Mouse (Mus musculus) heart, embryonic 14.5 days (tissue): ENCODE measurements around the gene Ccser1. TPM values are rescaled to one million over a fixed set of nuclear protein-coding genes. Genes with fewer than 3 reads are reported as not detected.
A peak's percentile ranks its signal among the peaks of the same experiment; 100 is the strongest.

Experiments used
- ATAC-seq: fragments of 200-750 bp; cut with Nextera tagmentation; 2 replicates; pipeline ENCODE4 v1.8.0; 2017; ENCODE audit warnings: low read depth, moderate TSS enrichment; ENCODE audit not compliant: insufficient number of reproducible peaks, insufficient read depth, low FRiP score
- H3K27ac ChIP-seq, 2 experiments: fragments of 200-500 bp in 1 of 2; fragments of 300-500 bp in 1 of 2; sonication (generic) in 1 of 2; replicated peaks in 1 of 2; 2 replicates each; pipeline ENCODE4 v1.5.1; 2012 to 2014; ENCODE audit warnings: low read depth in 2 of 2, low read length in 2 of 2, control low read depth in 1 of 2, mild to moderate bottlenecking in 1 of 2, mixed read lengths in 1 of 2; ENCODE audit not compliant: control insufficient read depth in 1 of 2, insufficient read depth in 1 of 2
- H3K27me3 ChIP-seq: fragments of 300-500 bp; sonication (generic); 2 replicates; pipeline ENCODE4 v1.6.1; 2014; ENCODE audit warnings: mild to moderate bottlenecking, low read length, control low read depth; ENCODE audit not compliant: control insufficient read depth, insufficient read depth
- H3K36me3 ChIP-seq: fragments of 300-500 bp; sonication (generic); 2 replicates; pipeline ENCODE4 v1.6.1; 2014; ENCODE audit warnings: mild to moderate bottlenecking, control low read depth, low read length, mixed read lengths; ENCODE audit not compliant: control insufficient read depth, insufficient read depth
- H3K4me1 ChIP-seq, 2 experiments: fragments of 200-500 bp in 1 of 2; fragments of 300-500 bp in 1 of 2; sonication (generic) in 1 of 2; 2 replicates each; pipeline ENCODE4 v1.6.1; 2012 to 2014; ENCODE audit warnings: low read length in 2 of 2, control low read depth in 1 of 2, mixed read lengths in 1 of 2; ENCODE audit not compliant: control insufficient read depth in 2 of 2, insufficient read depth in 2 of 2
- H3K4me2 ChIP-seq: fragments of 300-500 bp; sonication (generic); 2 replicates; pipeline ENCODE4 v1.6.1; 2014; ENCODE audit warnings: mild to moderate bottlenecking, low read length
- H3K4me3 ChIP-seq, 2 experiments: fragments of 200-500 bp in 1 of 2; fragments of 300-500 bp in 1 of 2; sonication (generic) in 1 of 2; 2 replicates each; pipeline ENCODE4 v1.5.1; 2012 to 2014; ENCODE audit warnings: low read length in 2 of 2, mild to moderate bottlenecking in 2 of 2, control low read depth in 1 of 2, low read depth in 1 of 2, moderate library complexity in 1 of 2; ENCODE audit not compliant: control insufficient read depth in 1 of 2, insufficient read depth in 1 of 2
- H3K9ac ChIP-seq: fragments of 300-500 bp; sonication (generic); 2 replicates; pipeline ENCODE4 v1.6.1; 2014; ENCODE audit warnings: mild to moderate bottlenecking, low read length
- H3K9me3 ChIP-seq: fragments of 300-500 bp; sonication (generic); 2 replicates; pipeline ENCODE4 v1.6.1; 2016; ENCODE audit warnings: low read length, control low read depth; ENCODE audit not compliant: control insufficient read depth
- WGBS: fragments of 180-500 bp; shearing (Covaris S2); extraction: QIAGEN DNeasy Blood & Tissue Kit; methylation state at CpG from one replicate; pipeline ENCODE4 v1.1.7; 2014; 5-methylcytosine and 5-hydroxymethylcytosine counted together
- polyA plus RNA-seq: library from polyadenylated mRNA; unstranded; fragments of >200 nt; fragmentation: Nextera tagmentation; extraction: Ambion mirVana; gene quantifications from 2 replicates; pipeline ENCODE4 v1.2.1, GENCODE M21; 2014

The Ccser1 gene
- polyA plus RNA-seq, result 2.6 and 3.7 TPM in 2 replicates

DNA sequence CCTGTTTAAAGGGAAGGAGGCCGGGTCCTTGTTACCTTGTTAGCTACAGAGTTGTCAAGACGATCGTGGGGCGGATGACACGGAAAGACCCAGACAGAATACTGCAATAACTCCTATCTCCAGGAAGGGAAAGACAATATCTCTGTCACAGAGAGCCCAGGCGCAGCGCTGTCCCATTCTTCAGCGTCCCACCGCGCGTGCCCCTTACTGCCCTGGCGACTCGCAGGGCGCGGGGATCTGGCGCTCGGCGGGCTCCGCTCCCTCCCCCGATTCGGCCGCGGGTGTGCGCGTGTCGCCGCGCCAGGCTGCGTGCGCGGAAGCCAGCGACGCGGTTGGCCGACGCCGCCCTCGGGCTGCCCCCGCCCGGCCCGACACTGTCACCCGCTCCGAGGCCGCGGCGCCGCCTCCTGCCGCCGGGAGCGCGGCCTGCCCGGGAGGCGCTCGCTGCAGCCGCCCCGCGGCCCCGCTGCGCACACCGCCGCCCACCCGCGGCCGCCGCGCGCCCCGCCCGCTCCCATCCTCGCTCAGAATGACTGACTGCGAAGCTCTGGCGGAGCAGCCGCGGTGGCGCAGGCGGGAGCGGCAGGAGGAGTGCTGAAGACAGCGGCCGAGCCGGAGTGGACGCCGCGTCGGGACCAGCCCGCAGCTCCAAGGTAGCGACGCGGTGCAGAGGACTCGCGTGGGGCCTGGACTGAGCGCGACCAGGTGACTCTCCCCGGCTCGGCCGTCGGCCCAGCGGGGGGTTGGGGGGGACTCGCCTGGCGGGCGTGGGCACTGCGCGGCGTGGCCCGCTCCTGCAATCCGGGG is at the start of gene Ccser1:
TSS of gene Ccser1 (plus strand) at position 376 of the 807 bp plus-strand sequence.
- WGBS, result 0% methylated on average over 89 of the region's 105 CpGs
- peaks cover 0 to 3% of the 10 kb centered on the region in 2 experiments; a peak in 1 of 4 replicates for H3K4me1 ChIP-seq
- peak; percentile 84 for ATAC-seq
- H3K36me3 ChIP-seq, result no peaks in the 10 kb centered on the region
- no peak within 1 kb of the TSS for H3K27ac ChIP-seq
- H3K4me2 ChIP-seq, result peak within 1 kb of the TSS; percentile 99
- H3K9me3 ChIP-seq, result no peaks in the 10 kb centered on the region
- peaks cover 12% of the 10 kb centered on the region for H3K27me3 ChIP-seq
- H3K9ac ChIP-seq, result peak within 1 kb of the TSS; percentile 75
- H3K4me3 ChIP-seq, result peak within 1 kb of the TSS; percentile 70 to 81

DNA sequence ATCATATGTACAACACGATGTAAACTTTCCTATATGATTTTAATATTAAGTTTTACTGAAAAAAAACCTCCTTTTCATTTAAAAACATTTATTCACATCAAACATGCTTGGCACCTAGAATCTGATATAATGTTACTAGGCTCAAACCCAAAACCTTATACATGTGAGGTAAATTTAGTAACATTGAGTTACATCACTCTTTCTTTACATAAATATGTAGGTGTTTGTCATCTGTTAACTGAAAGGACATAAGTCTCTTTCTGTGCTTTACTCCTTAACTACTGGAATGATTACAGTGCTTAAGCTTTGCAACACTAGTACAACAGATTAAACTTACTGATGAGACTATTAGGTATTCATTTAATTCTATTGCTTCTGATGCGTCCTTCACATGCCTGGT is 43.7 kb upstream of the Ccser1 start:
- Histone ChIP-seq H3K27ac (no peak overlapping the region), H3K4me3 (no peak overlapping the region), H3K27me3 (no peaks in the 10 kb centered on the region), H3K9me3 (no peaks in the 10 kb centered on the region), H3K9ac (no peak overlapping the region), H3K4me1 (no peaks in the 10 kb centered on the region), H3K4me2 (no peak overlapping the region), H3K36me3 (no peaks in the 10 kb centered on the region)
- no peak for ATAC-seq
- 75% methylated on average over 2 of the region's 2 CpGs for WGBS

- no peak overlapping the region for H3K9ac ChIP-seq
- H3K4me1 ChIP-seq, result no peaks in the 10 kb centered on the region
- H3K4me2 ChIP-seq, result no peak overlapping the region
- WGBS, result 38% methylated on average over 1 of the region's 1 CpGs
- H3K36me3 ChIP-seq, result no peaks in the 10 kb centered on the region
- no peak overlapping the region for H3K27ac ChIP-seq
- H3K4me3 ChIP-seq, result no peak overlapping the region
- no peaks in the 10 kb centered on the region for H3K9me3 ChIP-seq
- no peaks in the 10 kb centered on the region for H3K27me3 ChIP-seq
- no peak for ATAC-seq
These were observed 37.1 kb upstream of the Ccser1 start for GRCm38 (mm10) chr6:61143031-61143430.

DNA sequence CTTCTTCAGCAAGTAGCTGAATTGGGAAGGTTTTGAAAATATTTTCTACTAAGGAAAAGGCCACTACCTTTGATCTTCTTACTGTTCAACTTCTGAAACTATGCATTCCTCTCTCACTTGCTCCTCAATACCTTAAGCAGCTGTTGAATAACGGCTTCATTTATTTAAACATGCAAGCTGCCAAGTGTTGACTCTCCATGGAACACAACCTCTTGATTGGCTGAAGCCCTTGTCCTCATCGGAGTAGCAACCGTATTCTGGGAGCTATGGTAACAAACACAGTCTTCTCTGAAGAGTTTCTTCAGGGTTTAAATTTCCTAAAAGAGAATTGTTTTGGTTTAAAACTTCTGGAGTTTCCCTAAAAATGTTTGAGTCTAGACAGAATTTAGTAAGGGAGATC is 27.2 kb upstream of the Ccser1 start:
- no peak for ATAC-seq
- H3K4me2 ChIP-seq, result no peak overlapping the region
- H3K9me3 ChIP-seq, result no peaks in the 10 kb centered on the region
- no peaks in the 10 kb centered on the region for H3K4me1 ChIP-seq
- no peaks in the 10 kb centered on the region for H3K27me3 ChIP-seq
- H3K27ac ChIP-seq, result no peak overlapping the region
- H3K36me3 ChIP-seq, result no peaks in the 10 kb centered on the region
- no peak overlapping the region for H3K4me3 ChIP-seq
- WGBS, result 79% methylated on average over 3 of the region's 3 CpGs
- H3K9ac ChIP-seq, result no peak overlapping the region

- no peak overlapping the region for H3K4me3 ChIP-seq
- WGBS, result 62% methylated on average over 6 of the region's 6 CpGs
- H3K4me1 ChIP-seq, result no peaks in the 10 kb centered on the region
- no peak for ATAC-seq
- H3K9ac ChIP-seq, result no peak overlapping the region
- H3K4me2 ChIP-seq, result no peak overlapping the region
- H3K27ac ChIP-seq, result no peak overlapping the region
- no peaks in the 10 kb centered on the region for H3K36me3 ChIP-seq
- H3K9me3 ChIP-seq, result no peaks in the 10 kb centered on the region
- H3K27me3 ChIP-seq, result no peaks in the 10 kb centered on the region
These were observed 25.5 kb upstream of the Ccser1 start for GRCm38 (mm10) chr6:61154654-61155053.

DNA sequence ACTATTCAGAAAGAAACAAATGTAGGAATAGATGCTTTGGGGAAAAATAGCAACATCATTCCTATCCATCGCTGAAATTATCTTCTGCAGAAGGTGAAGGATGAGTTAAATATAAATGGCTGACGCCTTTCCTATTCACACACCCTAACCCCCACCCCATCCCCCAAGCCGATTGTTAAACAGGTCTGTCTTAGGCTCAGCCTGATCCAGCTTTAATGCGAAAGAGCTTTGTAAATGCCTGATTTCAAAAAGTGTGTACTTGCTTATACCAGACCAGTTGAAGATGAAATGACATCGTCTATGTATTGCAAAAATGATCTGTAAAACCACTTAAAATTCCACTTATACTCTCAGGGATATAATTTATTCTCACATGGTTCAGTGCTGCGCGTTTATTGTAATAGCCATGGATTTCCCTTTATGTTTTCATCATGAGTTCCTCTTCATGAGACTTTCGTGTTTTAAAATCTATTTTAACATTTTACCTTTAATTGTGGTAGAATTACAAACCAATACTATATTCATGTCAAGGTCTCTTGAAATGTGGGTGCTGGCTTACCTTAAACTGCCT is 25.0 kb upstream of the Ccser1 start:
- no peak for ATAC-seq
- H3K27ac ChIP-seq, result no peak overlapping the region
- H3K27me3 ChIP-seq, result no peaks in the 10 kb centered on the region
- WGBS, result 62% methylated on average over 8 of the region's 8 CpGs
- H3K9me3 ChIP-seq, result no peaks in the 10 kb centered on the region
- no peak overlapping the region for H3K4me2 ChIP-seq
- no peaks in the 10 kb centered on the region for H3K36me3 ChIP-seq
- H3K4me3 ChIP-seq, result no peak overlapping the region
- H3K4me1 ChIP-seq, result no peaks in the 10 kb centered on the region
- no peak overlapping the region for H3K9ac ChIP-seq

DNA sequence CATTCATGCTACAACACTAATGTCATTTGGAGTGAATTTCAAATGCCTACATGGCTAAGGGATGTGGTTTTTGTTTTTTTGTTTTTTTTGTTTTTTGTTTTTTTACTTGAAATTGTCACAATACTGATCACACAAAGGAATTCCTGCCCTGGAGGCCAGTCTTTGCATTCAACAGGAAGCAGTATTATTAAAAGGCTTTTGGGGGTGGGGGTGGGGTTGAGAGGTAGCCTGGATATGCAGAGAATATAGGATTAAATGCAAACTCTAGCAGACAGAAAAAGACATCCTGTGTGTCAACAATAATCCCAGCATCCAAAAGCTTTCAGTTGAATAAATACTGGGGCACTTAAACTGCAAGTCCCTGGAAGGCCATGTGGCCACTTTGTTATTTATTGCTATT is 24.4 kb upstream of the Ccser1 start:
- Histone ChIP-seq H3K4me3 (no peak overlapping the region), H3K9ac (no peak overlapping the region), H3K36me3 (no peaks in the 10 kb centered on the region), H3K9me3 (no peaks in the 10 kb centered on the region), H3K27ac (no peak overlapping the region), H3K4me1 (no peaks in the 10 kb centered on the region), H3K27me3 (no peaks in the 10 kb centered on the region), H3K4me2 (no peak overlapping the region)
- ATAC-seq, result no peak
